Mouse (Mus musculus) forebrain, embryonic 16.5 days (tissue): ENCODE data around the gene Ccdc6. TPM values are rescaled to one million over a fixed set of nuclear protein-coding genes. Genes with fewer than 3 reads are reported as not detected.

Source experiments
- ATAC-seq: fragments of 200-750 bp; cut with Nextera tagmentation; 2 replicates; pipeline ENCODE4 v1.8.0; 2017; ENCODE audit warnings: mild to moderate bottlenecking, moderate library complexity
- H3K27ac ChIP-seq: fragments of 300-500 bp; sonication (generic); 2 replicates; pipeline ENCODE4 v1.5.1; 2014; ENCODE audit warnings: low read length, control low read depth
- H3K27me3 ChIP-seq: fragments of 300-500 bp; sonication (generic); replicated peaks from 2 replicates; pipeline ENCODE4 v1.6.1; 2014; ENCODE audit warnings: low read length; ENCODE audit not compliant: control insufficient read depth, insufficient read depth
- H3K36me3 ChIP-seq: fragments of 300-500 bp; sonication (generic); 2 replicates; pipeline ENCODE4 v1.6.1; 2014; ENCODE audit not compliant: control insufficient read depth, insufficient read depth
- H3K4me1 ChIP-seq: fragments of 300-500 bp; sonication (generic); replicated peaks from 2 replicates; pipeline ENCODE4 v1.6.1; 2014; ENCODE audit warnings: low read length; ENCODE audit not compliant: control insufficient read depth, insufficient read depth
- H3K4me2 ChIP-seq: fragments of 300-500 bp; sonication (generic); 2 replicates; pipeline ENCODE4 v1.6.1; 2014; ENCODE audit warnings: mild to moderate bottlenecking, low read length, control low read depth
- H3K4me3 ChIP-seq: fragments of 300-500 bp; sonication (generic); replicated peaks from 2 replicates; pipeline ENCODE4 v1.5.1; 2014; ENCODE audit warnings: mild to moderate bottlenecking, low read length, control low read depth
- H3K9ac ChIP-seq: fragments of 300-500 bp; sonication (generic); replicated peaks from 2 replicates; pipeline ENCODE4 v1.6.1; 2014; ENCODE audit warnings: low read depth, low read length, control low read depth
- H3K9me3 ChIP-seq: fragments of 300-500 bp; sonication (generic); 2 replicates; pipeline ENCODE4 v1.6.1; 2016; ENCODE audit warnings: low read length; ENCODE audit not compliant: control insufficient read depth
- WGBS: fragments of 180-500 bp; shearing (Covaris S2); extraction: QIAGEN DNeasy Blood & Tissue Kit; methylation state at CpG from one replicate; pipeline ENCODE4 v1.1.7; 2014; 5-methylcytosine and 5-hydroxymethylcytosine counted together
- polyA plus RNA-seq: library from polyadenylated mRNA; unstranded; fragments of >200 nt; fragmentation: Nextera tagmentation; extraction: Ambion mirVana; gene quantifications from 2 replicates; pipeline ENCODE4 v1.2.1, GENCODE M21; 2015

Ccdc6 gene
- polyA plus RNA-seq, 1 experiment from 2014 or later = 18.1 TPM

DNA sequence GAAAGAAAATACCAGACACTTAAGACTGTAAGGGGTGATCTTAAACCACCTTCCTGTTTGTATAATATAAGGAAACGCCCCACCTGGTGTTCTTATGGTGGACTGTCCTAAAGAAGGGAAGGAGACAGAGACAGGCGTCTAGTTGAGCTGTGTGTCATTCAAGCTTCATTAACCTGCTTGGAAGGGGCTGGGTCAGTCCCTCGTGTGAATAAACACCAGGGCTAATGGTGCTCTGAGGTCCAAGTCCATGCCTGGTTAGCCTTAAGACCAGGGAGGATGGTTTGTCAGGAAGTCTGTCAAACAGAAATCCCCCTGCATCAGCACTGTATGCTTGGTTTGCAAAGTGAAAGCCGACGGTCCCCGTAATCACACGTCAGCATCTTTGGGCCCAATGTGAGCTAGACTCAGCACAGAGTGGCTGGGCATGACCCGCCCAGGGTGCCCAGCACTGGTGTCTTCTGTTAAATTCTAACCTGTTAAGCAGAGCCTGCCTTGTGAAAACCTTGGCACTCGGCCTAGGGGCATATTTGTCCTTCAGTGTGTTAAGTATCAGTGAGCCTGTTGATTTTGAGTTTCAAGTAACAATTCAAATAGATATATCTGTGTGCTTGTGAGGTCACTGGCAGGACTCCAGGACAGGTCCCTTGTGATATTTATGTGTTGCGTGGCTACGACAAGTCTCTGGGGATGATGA, 84.5 kb downstream of the Ccdc6 start:
- Histone ChIP-seq H3K27ac (no peak overlapping the region), H3K36me3 (peaks cover 2% of the 10 kb centered on the region; the same call in 1 of the 2 replicates), H3K4me3 (no peak overlapping the region), H3K4me2 (no peak overlapping the region), H3K9me3 (no peaks in the 10 kb centered on the region), H3K27me3 (no peaks in the 10 kb centered on the region), H3K4me1 (peaks cover 6% of the 10 kb centered on the region), H3K9ac (no peak overlapping the region)
- no peak for ATAC-seq
- WGBS = 82% methylated on average over 11 of the region's 11 CpGs

DNA sequence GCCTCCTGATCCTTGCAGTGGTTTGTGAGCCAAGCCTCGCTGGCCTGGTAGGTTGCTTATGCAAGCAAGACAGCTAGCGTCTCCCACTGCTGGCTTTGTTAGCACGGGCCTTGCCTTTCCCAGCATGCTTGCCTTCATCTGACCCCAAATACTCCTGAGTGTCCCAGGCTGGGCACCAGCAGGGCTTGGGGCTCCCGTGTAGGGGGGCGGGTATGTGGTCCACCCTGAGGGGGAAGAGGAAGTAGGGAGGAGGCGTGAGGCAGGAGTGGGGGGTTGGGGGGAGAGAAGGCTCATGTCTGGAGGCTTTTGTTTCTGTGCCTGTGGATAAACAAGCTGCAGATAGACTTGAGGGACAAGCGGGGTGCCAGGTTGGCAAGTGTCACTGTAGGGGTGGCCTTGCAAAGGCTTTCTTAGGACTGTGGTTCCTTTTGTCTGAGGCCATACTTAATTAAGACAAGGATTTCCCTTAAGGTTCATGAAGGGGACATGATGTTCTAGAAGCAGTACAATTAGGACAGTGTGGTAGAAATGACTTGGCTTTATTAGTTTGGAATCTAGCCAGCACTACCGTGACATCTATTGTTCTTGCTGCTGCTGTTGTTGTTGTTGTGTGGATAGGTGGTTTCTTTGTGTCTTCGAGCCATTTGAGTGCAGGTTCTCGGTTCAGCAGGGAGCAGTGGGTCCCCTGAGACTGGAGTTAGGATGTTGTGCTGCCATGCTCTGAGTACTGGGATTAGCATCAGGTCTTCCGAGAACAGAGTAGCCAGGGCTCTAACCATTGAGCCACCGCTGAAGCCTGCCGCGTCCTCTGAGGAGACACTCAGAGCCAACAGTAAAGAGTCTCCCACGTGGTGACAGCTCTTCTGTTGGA, 86.5 kb downstream of the Ccdc6 start:
- no peak overlapping the region for H3K9ac ChIP-seq
- no peaks in the 10 kb centered on the region for H3K9me3 ChIP-seq
- peaks cover 6% of the 10 kb centered on the region for H3K4me1 ChIP-seq
- H3K27ac ChIP-seq = no peak overlapping the region
- WGBS = 53% methylated on average over 15 of the region's 15 CpGs
- H3K36me3 ChIP-seq = peaks cover 3% of the 10 kb centered on the region
- H3K4me2 ChIP-seq = no peak overlapping the region
- no peak for ATAC-seq
- H3K27me3 ChIP-seq = no peaks in the 10 kb centered on the region
- no peak overlapping the region for H3K4me3 ChIP-seq

DNA sequence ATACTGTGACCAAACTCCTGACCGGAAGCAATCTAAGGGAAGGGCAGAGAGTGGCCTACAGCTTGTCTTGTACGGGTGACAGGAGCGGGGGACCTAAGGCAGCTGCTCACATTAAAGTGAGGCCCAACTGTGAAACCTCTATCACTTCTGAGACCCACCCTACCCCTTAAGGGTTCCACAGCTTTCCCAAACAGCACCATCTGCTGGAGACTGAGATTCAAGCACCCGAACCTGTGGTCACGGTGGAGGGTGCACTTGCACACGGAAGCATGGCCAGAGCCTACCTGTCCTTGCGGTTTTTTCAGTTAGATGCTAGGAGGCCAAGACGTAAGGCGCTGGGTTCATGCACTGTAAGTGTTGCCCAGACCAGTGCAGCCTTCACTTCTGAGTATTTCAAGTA, 89.2 kb downstream of the Ccdc6 start:
- no peaks in the 10 kb centered on the region for H3K9me3 ChIP-seq
- H3K4me2 ChIP-seq = no peak overlapping the region
- H3K4me1 ChIP-seq = peaks cover 6% of the 10 kb centered on the region
- no peak overlapping the region for H3K9ac ChIP-seq
- H3K27ac ChIP-seq = no peak overlapping the region
- peaks cover 16% of the 10 kb centered on the region for H3K36me3 ChIP-seq
- no peaks in the 10 kb centered on the region for H3K27me3 ChIP-seq
- H3K4me3 ChIP-seq = no peak overlapping the region
- WGBS = 79% methylated on average over 9 of the region's 9 CpGs
- ATAC-seq = no peak

GRCm38 (mm10) chr10:70186586-70186985, 89.7 kb downstream of the Ccdc6 start:
- no peaks in the 10 kb centered on the region for H3K9me3 ChIP-seq
- peaks cover 6% of the 10 kb centered on the region for H3K4me1 ChIP-seq
- ATAC-seq = no peak
- no peak overlapping the region for H3K9ac ChIP-seq
- WGBS = 96% methylated on average over 7 of the region's 7 CpGs
- no peaks in the 10 kb centered on the region for H3K27me3 ChIP-seq
- no peak overlapping the region for H3K4me3 ChIP-seq
- no peak overlapping the region for H3K27ac ChIP-seq
- H3K4me2 ChIP-seq = no peak overlapping the region
- H3K36me3 ChIP-seq = peaks cover 16% of the 10 kb centered on the region

DNA sequence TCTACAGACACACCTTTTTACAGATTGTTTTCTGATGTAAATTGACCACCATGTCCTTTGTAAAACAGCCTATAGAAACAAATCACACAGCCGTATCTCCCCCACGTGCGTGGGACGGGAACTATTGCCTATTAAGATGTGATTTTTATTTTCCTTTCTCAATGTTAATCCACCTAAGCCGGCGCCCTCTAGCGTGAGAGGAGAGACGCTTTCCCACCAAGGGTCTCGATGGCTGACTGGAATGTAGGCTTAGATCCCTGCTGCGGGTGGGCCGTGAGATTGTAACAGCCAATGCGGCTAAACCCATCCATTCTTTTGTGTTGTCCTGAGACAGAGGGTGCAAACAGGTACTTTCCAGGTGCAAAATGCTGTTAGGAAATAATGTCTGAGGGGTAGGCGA, 92.9 kb downstream of the Ccdc6 start:
- no peak overlapping the region for H3K4me2 ChIP-seq
- H3K9me3 ChIP-seq = no peaks in the 10 kb centered on the region
- no peak for ATAC-seq
- no peak overlapping the region for H3K4me3 ChIP-seq
- 82% methylated on average over 13 of the region's 13 CpGs for WGBS
- H3K36me3 ChIP-seq = peaks cover 16% of the 10 kb centered on the region
- no peaks in the 10 kb centered on the region for H3K27me3 ChIP-seq
- H3K27ac ChIP-seq = no peak overlapping the region
- no peak overlapping the region for H3K9ac ChIP-seq
- H3K4me1 ChIP-seq = no peaks in the 10 kb centered on the region

- H3K4me2 ChIP-seq = no peak overlapping the region
- H3K36me3 ChIP-seq = peaks cover 4% of the 10 kb centered on the region; the same call in 1 of the 2 replicates
- H3K4me1 ChIP-seq = no peaks in the 10 kb centered on the region
- ATAC-seq = no peak
- H3K9me3 ChIP-seq = no peaks in the 10 kb centered on the region
- H3K27me3 ChIP-seq = no peaks in the 10 kb centered on the region
- H3K9ac ChIP-seq = no peak overlapping the region
- 81% methylated on average over 9 of the region's 9 CpGs for WGBS
- H3K27ac ChIP-seq = no peak overlapping the region
- H3K4me3 ChIP-seq = no peak overlapping the region
These were observed 97.4 kb downstream of the Ccdc6 start for GRCm38 (mm10) chr10:70194283-70194682.

GRCm38 (mm10) chr10:70195279-70195678, 98.4 kb downstream of the Ccdc6 start:
- Histone ChIP-seq H3K4me1 (no peaks in the 10 kb centered on the region), H3K4me2 (no peak overlapping the region), H3K36me3 (no peaks in the 10 kb centered on the region), H3K9ac (no peak overlapping the region), H3K27me3 (no peaks in the 10 kb centered on the region), H3K27ac (no peak overlapping the region), H3K9me3 (no peaks in the 10 kb centered on the region), H3K4me3 (no peak overlapping the region)
- 84% methylated on average over 7 of the region's 7 CpGs for WGBS
- no peak for ATAC-seq

DNA sequence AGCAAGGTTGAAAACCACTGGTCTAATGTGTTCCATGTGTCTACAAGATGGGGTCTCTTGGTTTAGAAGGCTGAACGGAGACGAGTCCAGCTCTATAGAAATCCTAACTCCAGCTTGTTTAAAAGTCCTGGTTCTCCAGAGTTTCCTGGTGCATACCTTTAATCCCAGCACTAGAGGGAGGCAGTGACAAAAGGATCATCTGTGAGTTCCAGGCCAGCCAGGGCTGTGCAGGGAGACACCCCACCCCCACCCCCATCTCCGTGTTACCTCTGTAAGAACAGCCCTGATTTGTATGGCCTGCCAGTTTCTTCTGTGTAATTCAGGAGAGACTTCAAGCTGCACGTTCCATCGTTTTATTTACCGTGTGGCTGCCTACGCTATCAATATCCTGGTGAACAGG, 98.9 kb downstream of the Ccdc6 start:
- Histone ChIP-seq H3K27me3 (no peaks in the 10 kb centered on the region), H3K36me3 (no peaks in the 10 kb centered on the region), H3K27ac (no peak overlapping the region), H3K4me3 (no peak overlapping the region), H3K4me2 (no peak overlapping the region), H3K4me1 (no peaks in the 10 kb centered on the region; the same call in 1 of the 2 replicates), H3K9ac (no peak overlapping the region), H3K9me3 (no peaks in the 10 kb centered on the region)
- 63% methylated on average over 7 of the region's 7 CpGs for WGBS
- ATAC-seq = peak; percentile 57; the same call in 1 of the 2 replicates

DNA sequence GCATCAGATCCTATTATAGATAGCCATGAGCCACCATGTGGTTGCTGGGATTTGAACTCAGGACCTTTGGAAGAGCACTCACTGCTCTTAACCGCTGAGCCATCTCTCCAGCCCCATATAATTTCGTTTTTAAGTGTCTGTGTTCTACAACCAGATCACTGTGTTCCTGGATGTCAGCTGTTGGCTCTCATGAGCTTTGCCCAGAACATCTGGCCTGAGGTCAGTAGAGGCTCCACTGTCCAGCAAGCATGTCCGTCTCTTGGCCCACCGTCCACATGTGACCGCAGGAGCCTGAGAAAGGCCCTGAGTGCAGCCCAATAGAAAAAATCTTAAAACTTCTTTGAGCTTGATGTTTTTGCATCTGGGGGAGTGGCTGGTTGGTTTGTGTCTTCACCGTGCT, 99.7 kb downstream of the Ccdc6 start:
- Histone ChIP-seq H3K27me3 (no peaks in the 10 kb centered on the region), H3K4me2 (no peak overlapping the region), H3K4me1 (no peaks in the 10 kb centered on the region; the same call in 1 of the 2 replicates), H3K4me3 (no peak overlapping the region), H3K27ac (no peak overlapping the region), H3K36me3 (no peaks in the 10 kb centered on the region), H3K9me3 (no peaks in the 10 kb centered on the region), H3K9ac (no peak overlapping the region)
- 93% methylated on average over 6 of the region's 6 CpGs for WGBS
- no peak for ATAC-seq
